Mouse (Mus musculus): Measurements from ENCODE around the gene Olfr824. TPM values are rescaled to one million over a fixed set of nuclear protein-coding genes. Genes with fewer than 3 reads are reported as not detected.

Gene Olfr824
- polyA plus RNA-seq, 1 experiment from 2014 or later, result not detected

Other genes starting within 250 kb of the Olfr824 start
- gene Olfr815, start 224.1 kb downstream of the Olfr824 start, polyA plus RNA-seq (2016; fragmentation: Nextera tagmentation; extraction: Ambion mirVana), result not detected in 2 replicates
- gene Olfr816, start 214.4 kb downstream of the Olfr824 start, polyA plus RNA-seq (2016; fragmentation: Nextera tagmentation; extraction: Ambion mirVana), result not detected in 2 replicates
- gene Olfr818, start 180.9 kb downstream of the Olfr824 start, polyA plus RNA-seq (2016; fragmentation: Nextera tagmentation; extraction: Ambion mirVana), result not detected in 2 replicates
- not detected in 2 replicates for gene Olfr819, start 162.7 kb downstream of the Olfr824 start, polyA plus RNA-seq (2016; fragmentation: Nextera tagmentation; extraction: Ambion mirVana)
- not detected in 2 replicates for gene Olfr247, start 153.9 kb downstream of the Olfr824 start, polyA plus RNA-seq (2016; fragmentation: Nextera tagmentation; extraction: Ambion mirVana)
- not detected in 2 replicates for gene Gm10310, start 144.9 kb downstream of the Olfr824 start, polyA plus RNA-seq (2016; fragmentation: Nextera tagmentation; extraction: Ambion mirVana)
- gene Olfr820, start 117.4 kb downstream of the Olfr824 start, polyA plus RNA-seq (2016; fragmentation: Nextera tagmentation; extraction: Ambion mirVana), result not detected in 2 replicates
- gene Olfr821, start 99.7 kb downstream of the Olfr824 start, polyA plus RNA-seq (2016; fragmentation: Nextera tagmentation; extraction: Ambion mirVana), result not detected in 2 replicates
- gene Olfr822, start 58.8 kb downstream of the Olfr824 start, polyA plus RNA-seq (2016; fragmentation: Nextera tagmentation; extraction: Ambion mirVana), result not detected in 2 replicates
- not detected in 2 replicates for gene Olfr823, start 14.6 kb downstream of the Olfr824 start, polyA plus RNA-seq (2016; fragmentation: Nextera tagmentation; extraction: Ambion mirVana)
- not detected in 2 replicates for gene Olfr825, start 36.8 kb upstream of the Olfr824 start, polyA plus RNA-seq (2016; fragmentation: Nextera tagmentation; extraction: Ambion mirVana)
- not detected in 2 replicates for gene Olfr826, start 54.2 kb upstream of the Olfr824 start, polyA plus RNA-seq (2016; fragmentation: Nextera tagmentation; extraction: Ambion mirVana)
- gene Olfr827, start 84.4 kb upstream of the Olfr824 start, polyA plus RNA-seq (2016; fragmentation: Nextera tagmentation; extraction: Ambion mirVana), result not detected in 2 replicates
- gene Neurod4, start 150.2 kb upstream of the Olfr824 start, polyA plus RNA-seq (2016; fragmentation: Nextera tagmentation; extraction: Ambion mirVana), result 0.06 TPM in 1 of 2 replicates, not detected in the other
- gene Tespa1, start 192.9 kb upstream of the Olfr824 start, polyA plus RNA-seq (2016; fragmentation: Nextera tagmentation; extraction: Ambion mirVana), result 0.13 and 0.20 TPM in 2 replicates